Mouse (Mus musculus): ENCODE measurements around the gene Abcb4. TPM values are rescaled to one million over a fixed set of nuclear protein-coding genes. Genes with fewer than 3 reads are reported as not detected.

Abcb4 gene
- polyA plus RNA-seq, 2 experiments = 25.1 to 27.1 TPM

GRCm38 (mm10) chr5:8990526-8990925 lies 97.0 kb downstream of the Abcb4 start:
- no peak overlapping the region for H3K4me3 ChIP-seq (ENCODE audit: insufficient read depth in 1 of 2, low read depth in 2 of 2, low read length in 2 of 2)
- H3K27me3 ChIP-seq (ENCODE audit: control insufficient read depth, insufficient read depth, low read length) = no peaks in the 10 kb centered on the region
- no peak overlapping the region for H3K9ac ChIP-seq (replicated peaks)
- 76% methylated on average over 13 of the region's 13 CpGs for WGBS (ENCODE audit: insufficient replicate concordance)
- peaks cover 13% of the 10 kb centered on the region for H3K36me3 ChIP-seq (replicated peaks; ENCODE audit: control insufficient read depth, insufficient read depth, low read depth)
- no peaks in the 10 kb centered on the region for H3K4me1 ChIP-seq (replicated peaks; ENCODE audit: control insufficient read depth in 2 of 2, insufficient read depth in 2 of 2, low read length in 1 of 2)
- DNase-seq (ENCODE audit: low read depth in 3 of 3, low spot score in 3 of 3) (no peak), ATAC-seq (ENCODE audit: insufficient read depth) (no peak)
- no peak overlapping the region for H3K4me2 ChIP-seq (ENCODE audit: low read depth)
- no peaks in the 10 kb centered on the region for H3K9me3 ChIP-seq (ENCODE audit: control insufficient read depth, low read length)
- TF ChIP-seq CTCF (IDR thresholded peaks at IDR 0.05; ENCODE audit: low read depth) (no peak), EP300 (IDR thresholded peaks at IDR 0.05; ENCODE audit: low read depth) (no peak)
- no peak overlapping the region for H3K27ac ChIP-seq

- Histone ChIP-seq H3K36me3 (replicated peaks; ENCODE audit: control insufficient read depth, insufficient read depth, low read depth) (peaks cover 11% of the 10 kb centered on the region), H3K27ac (no peak overlapping the region), H3K27me3 (ENCODE audit: control insufficient read depth, insufficient read depth, low read length) (no peaks in the 10 kb centered on the region), H3K4me2 (ENCODE audit: low read depth) (no peak overlapping the region), H3K9me3 (ENCODE audit: control insufficient read depth, low read length) (no peaks in the 10 kb centered on the region), H3K4me1 (replicated peaks; ENCODE audit: control insufficient read depth in 2 of 2, insufficient read depth in 2 of 2, low read length in 1 of 2) (peaks cover 0 to 5% of the 10 kb centered on the region in 2 experiments; a peak in 3 of 4 replicates), H3K9ac (replicated peaks) (no peak overlapping the region), H3K4me3 (ENCODE audit: insufficient read depth in 1 of 2, low read depth in 2 of 2, low read length in 2 of 2) (no peak overlapping the region)
- TF ChIP-seq CTCF (IDR thresholded peaks at IDR 0.05; ENCODE audit: low read depth) = no peak
- no peak for TF ChIP-seq EP300 (IDR thresholded peaks at IDR 0.05; ENCODE audit: low read depth)
- DNase-seq (ENCODE audit: low read depth in 3 of 3, low spot score in 3 of 3) (no peak), ATAC-seq (ENCODE audit: insufficient read depth) (no peak)
- WGBS (ENCODE audit: insufficient replicate concordance) = 88% methylated on average over 16 of the region's 16 CpGs
These were observed 98.1 kb downstream of the Abcb4 start for GRCm38 (mm10) chr5:8991626-8992025.

- 3% methylated on average over 13 of the region's 13 CpGs for WGBS (ENCODE audit: insufficient replicate concordance)
- ATAC-seq (ENCODE audit: insufficient read depth) (no peak), DNase-seq (ENCODE audit: low read depth in 3 of 3, low spot score in 3 of 3) (no peak)
- no peaks in the 10 kb centered on the region for H3K9me3 ChIP-seq (ENCODE audit: control insufficient read depth, low read length)
- peak overlapping the region; percentile 77 to 92 for H3K4me3 ChIP-seq (ENCODE audit: insufficient read depth in 1 of 2, low read depth in 2 of 2, low read length in 2 of 2)
- H3K36me3 ChIP-seq (replicated peaks; ENCODE audit: control insufficient read depth, insufficient read depth, low read depth) = peaks cover 4% of the 10 kb centered on the region
- TF ChIP-seq CTCF (IDR thresholded peaks at IDR 0.05; ENCODE audit: low read depth) (no peak), EP300 (IDR thresholded peaks at IDR 0.05; ENCODE audit: low read depth) (no peak)
- peaks cover 0 to 11% of the 10 kb centered on the region in 2 experiments; a peak in 3 of 4 replicates for H3K4me1 ChIP-seq (replicated peaks; ENCODE audit: control insufficient read depth in 2 of 2, insufficient read depth in 2 of 2, low read length in 1 of 2)
- H3K9ac ChIP-seq (replicated peaks) = peak overlapping the region; percentile 65
- H3K27me3 ChIP-seq (ENCODE audit: control insufficient read depth, insufficient read depth, low read length) = no peaks in the 10 kb centered on the region
- H3K27ac ChIP-seq = peak overlapping the region; percentile 49
- H3K4me2 ChIP-seq (ENCODE audit: low read depth) = peak overlapping the region; percentile 85
These were observed 102.6 kb downstream of the Abcb4 start for GRCm38 (mm10) chr5:8995966-8996685.

GRCm38 (mm10) chr5:8996686-8997512 lies 103.4 kb downstream of the Abcb4 start, which contains the start of gene Crot:
Crot (minus strand) TSS chr5:8997324.
- peak; percentile 68 to 80 (median 75) for DNase-seq (ENCODE audit: low read depth in 3 of 3, low spot score in 3 of 3)
- Histone ChIP-seq H3K4me3 (ENCODE audit: insufficient read depth in 1 of 2, low read depth in 2 of 2, low read length in 2 of 2) (peak within 1 kb of the TSS; percentile 77 to 92), H3K9ac (replicated peaks) (peak within 1 kb of the TSS; percentile 65), H3K27ac (peak within 1 kb of the TSS; percentile 65), H3K4me1 (replicated peaks; ENCODE audit: control insufficient read depth in 2 of 2, insufficient read depth in 2 of 2, low read length in 1 of 2) (peaks cover 0 to 11% of the 10 kb centered on the region in 2 experiments; a peak in 3 of 4 replicates), H3K36me3 (replicated peaks; ENCODE audit: control insufficient read depth, insufficient read depth, low read depth) (peaks cover 4% of the 10 kb centered on the region), H3K9me3 (ENCODE audit: control insufficient read depth, low read length) (no peaks in the 10 kb centered on the region), H3K4me2 (ENCODE audit: low read depth) (peak within 1 kb of the TSS; percentile 85), H3K27me3 (ENCODE audit: control insufficient read depth, insufficient read depth, low read length) (no peaks in the 10 kb centered on the region)
- peak; percentile 98 for ATAC-seq (ENCODE audit: insufficient read depth)
- 0% methylated on average over 55 of the region's 57 CpGs for WGBS (ENCODE audit: insufficient replicate concordance)
- TF ChIP-seq EP300 (IDR thresholded peaks at IDR 0.05; ENCODE audit: low read depth) (no peak), CTCF (IDR thresholded peaks at IDR 0.05; ENCODE audit: low read depth) (peak; percentile 60)

GRCm38 (mm10) chr5:8997513-8997895 lies 104.0 kb downstream of the Abcb4 start:
- no peaks in the 10 kb centered on the region for H3K27me3 ChIP-seq (ENCODE audit: control insufficient read depth, insufficient read depth, low read length)
- TF ChIP-seq EP300 (IDR thresholded peaks at IDR 0.05; ENCODE audit: low read depth) (no peak), CTCF (IDR thresholded peaks at IDR 0.05; ENCODE audit: low read depth) (no peak)
- 10% methylated on average over 8 of the region's 8 CpGs for WGBS (ENCODE audit: insufficient replicate concordance)
- H3K4me3 ChIP-seq (ENCODE audit: insufficient read depth in 1 of 2, low read depth in 2 of 2, low read length in 2 of 2) = peak overlapping the region; percentile 77 to 92
- DNase-seq (ENCODE audit: low read depth in 3 of 3, low spot score in 3 of 3) = no peak
- H3K36me3 ChIP-seq (replicated peaks; ENCODE audit: control insufficient read depth, insufficient read depth, low read depth) = peaks cover 2% of the 10 kb centered on the region
- peaks cover 0 to 11% of the 10 kb centered on the region in 2 experiments; a peak in 3 of 4 replicates for H3K4me1 ChIP-seq (replicated peaks; ENCODE audit: control insufficient read depth in 2 of 2, insufficient read depth in 2 of 2, low read length in 1 of 2)
- H3K9me3 ChIP-seq (ENCODE audit: control insufficient read depth, low read length) = no peaks in the 10 kb centered on the region
- peak overlapping the region; percentile 85 for H3K4me2 ChIP-seq (ENCODE audit: low read depth)
- H3K27ac ChIP-seq = peak overlapping the region; percentile 65
- peak; percentile 9; the same call in 1 of the 2 replicates for ATAC-seq (ENCODE audit: insufficient read depth)
- peak overlapping the region; percentile 65 for H3K9ac ChIP-seq (replicated peaks)
